Mouse (Mus musculus): ENCODE data around the gene Ptpro.
"Not testable (repeated sequence)": the region's sequence is repeated elsewhere in the genome, so short reads cannot be mapped to it uniquely, and the experiment has no call there.

Ptpro gene

GRCm38 (mm10) chr6:137443089-137443488 is 191.0 kb downstream of the Ptpro start:
- no peak for DNase-seq (ENCODE audit: extremely low read depth, low read depth, low spot score)

GRCm38 (mm10) chr6:137446116-137446515 is 194.0 kb downstream of the Ptpro start:
- not testable (repeated sequence) for DNase-seq (ENCODE audit: extremely low read depth, low read depth, low spot score)

GRCm38 (mm10) chr6:137455537-137456041 is 203.5 kb downstream of the Ptpro start:
- DNase-seq (ENCODE audit: extremely low read depth, low read depth, low spot score) = no peak

GRCm38 (mm10) chr6:137456064-137456463 is 203.9 kb downstream of the Ptpro start:
- no peak for DNase-seq (ENCODE audit: extremely low read depth, low read depth, low spot score)

GRCm38 (mm10) chr6:137457210-137457609 is 205.1 kb downstream of the Ptpro start:
- DNase-seq (ENCODE audit: extremely low read depth, low read depth, low spot score) = no peak

- DNase-seq (ENCODE audit: extremely low read depth, low read depth, low spot score) = no peak
Measured at GRCm38 (mm10) chr6:137458136-137458535, 206.0 kb downstream of the Ptpro start.

- no peak for DNase-seq (ENCODE audit: extremely low read depth, low read depth, low spot score)
Measured at GRCm38 (mm10) chr6:137463771-137464170, 211.7 kb downstream of the Ptpro start.

GRCm38 (mm10) chr6:137465253-137465652 is 213.1 kb downstream of the Ptpro start:
- DNase-seq (ENCODE audit: extremely low read depth, low read depth, low spot score) = no peak

GRCm38 (mm10) chr6:137466256-137466655 is 214.1 kb downstream of the Ptpro start:
- no peak for DNase-seq (ENCODE audit: extremely low read depth, low read depth, low spot score)

GRCm38 (mm10) chr6:137467696-137468095 is 215.6 kb downstream of the Ptpro start:
- no peak for DNase-seq (ENCODE audit: extremely low read depth, low read depth, low spot score)

- no peak for DNase-seq (ENCODE audit: extremely low read depth, low read depth, low spot score)
Measured at GRCm38 (mm10) chr6:137469541-137469940, 217.4 kb downstream of the Ptpro start.

- peak; percentile 76 for DNase-seq (ENCODE audit: extremely low read depth, low read depth, low spot score)
Measured at GRCm38 (mm10) chr6:137470901-137471598, 218.9 kb downstream of the Ptpro start.

- no peak for DNase-seq (ENCODE audit: extremely low read depth, low read depth, low spot score)
Measured at GRCm38 (mm10) chr6:137472129-137472528, 220.0 kb downstream of the Ptpro start.

- no peak for DNase-seq (ENCODE audit: extremely low read depth, low read depth, low spot score)
Measured at GRCm38 (mm10) chr6:137473433-137473832, 221.3 kb downstream of the Ptpro start.

- not testable (repeated sequence) for DNase-seq (ENCODE audit: extremely low read depth, low read depth, low spot score)
Measured at GRCm38 (mm10) chr6:137475695-137476094, 223.6 kb downstream of the Ptpro start.

- no peak for DNase-seq (ENCODE audit: extremely low read depth, low read depth, low spot score)
Measured at GRCm38 (mm10) chr6:137482891-137483290, 230.8 kb downstream of the Ptpro start.

GRCm38 (mm10) chr6:137487443-137487842 is 235.3 kb downstream of the Ptpro start:
- DNase-seq (ENCODE audit: extremely low read depth, low read depth, low spot score) = no peak

GRCm38 (mm10) chr6:137490115-137490514 is 238.0 kb downstream of the Ptpro start:
- DNase-seq (ENCODE audit: extremely low read depth, low read depth, low spot score) = no peak

- no peak for DNase-seq (ENCODE audit: extremely low read depth, low read depth, low spot score)
Measured at GRCm38 (mm10) chr6:137491659-137492058, 239.5 kb downstream of the Ptpro start.

- no peak for DNase-seq (ENCODE audit: extremely low read depth, low read depth, low spot score)
Measured at GRCm38 (mm10) chr6:137492582-137492981, 240.5 kb downstream of the Ptpro start.

GRCm38 (mm10) chr6:137493211-137494135 is 241.4 kb downstream of the Ptpro start:
- DNase-seq (ENCODE audit: extremely low read depth, low read depth, low spot score) = no peak

- no peak for DNase-seq (ENCODE audit: extremely low read depth, low read depth, low spot score)
Measured at GRCm38 (mm10) chr6:137494136-137494475, 242.0 kb downstream of the Ptpro start.

Measured in fat pad, adult 2 months (tissue).